Mouse (Mus musculus) testis, adult 2 months (tissue): ENCODE measurements around the gene Cdc37. TPM values are rescaled to one million over a fixed set of nuclear protein-coding genes. Genes with fewer than 3 reads are reported as not detected.

Experiments
- H3K27ac ChIP-seq: fragments of 200-500 bp; 2 replicates; pipeline ENCODE4 v1.5.1; 2012; ENCODE audit warnings: low read depth, low read length; ENCODE audit not compliant: control insufficient read depth, insufficient read depth
- H3K27me3 ChIP-seq: fragments of 200-500 bp; 2 replicates; pipeline ENCODE4 v1.6.1; 2012; ENCODE audit warnings: mild to moderate bottlenecking, low read length, moderate library complexity; ENCODE audit not compliant: control insufficient read depth, insufficient read depth
- H3K36me3 ChIP-seq: fragments of 200-500 bp; 2 replicates; pipeline ENCODE4 v1.6.1; 2012; ENCODE audit warnings: mild to moderate bottlenecking, low read length; ENCODE audit not compliant: control insufficient read depth, insufficient read depth
- H3K4me1 ChIP-seq: fragments of 200-500 bp; 2 replicates; pipeline ENCODE4 v1.6.1; 2012; ENCODE audit warnings: low read length; ENCODE audit not compliant: control insufficient read depth, insufficient read depth
- H3K4me3 ChIP-seq: fragments of 200-500 bp; 2 replicates; pipeline ENCODE4 v1.5.1; 2012; ENCODE audit warnings: low read depth, mild to moderate bottlenecking, low read length, moderate library complexity, mixed read lengths; ENCODE audit not compliant: control insufficient read depth
- CTCF ChIP-seq: fragments of 200-500 bp; IDR thresholded peaks from 2 replicates; pipeline ENCODE4 v1.5.1; 2012; ENCODE audit warnings: low read depth, mild to moderate bottlenecking, inconsistent platforms, low read length, moderate library complexity; ENCODE audit not compliant: control insufficient read depth, insufficient read depth, insufficient replicate concordance
- POLR2A ChIP-seq: fragments of 200-500 bp; IDR thresholded peaks from 2 replicates; pipeline ENCODE4 v1.6.1; 2012; ENCODE audit warnings: low read depth, mild to moderate bottlenecking, inconsistent platforms, low read length, moderate library complexity; ENCODE audit not compliant: control insufficient read depth
- polyA plus RNA-seq: library from polyadenylated mRNA; depleted of rRNA; stranded (reverse); fragments of >200 nt; gene quantifications from 2 replicates; pipeline ENCODE4 v1.2.3, GENCODE M21; 2012

Gene Cdc37
- polyA plus RNA-seq, 1 experiment: 38.1 TPM

DNA sequence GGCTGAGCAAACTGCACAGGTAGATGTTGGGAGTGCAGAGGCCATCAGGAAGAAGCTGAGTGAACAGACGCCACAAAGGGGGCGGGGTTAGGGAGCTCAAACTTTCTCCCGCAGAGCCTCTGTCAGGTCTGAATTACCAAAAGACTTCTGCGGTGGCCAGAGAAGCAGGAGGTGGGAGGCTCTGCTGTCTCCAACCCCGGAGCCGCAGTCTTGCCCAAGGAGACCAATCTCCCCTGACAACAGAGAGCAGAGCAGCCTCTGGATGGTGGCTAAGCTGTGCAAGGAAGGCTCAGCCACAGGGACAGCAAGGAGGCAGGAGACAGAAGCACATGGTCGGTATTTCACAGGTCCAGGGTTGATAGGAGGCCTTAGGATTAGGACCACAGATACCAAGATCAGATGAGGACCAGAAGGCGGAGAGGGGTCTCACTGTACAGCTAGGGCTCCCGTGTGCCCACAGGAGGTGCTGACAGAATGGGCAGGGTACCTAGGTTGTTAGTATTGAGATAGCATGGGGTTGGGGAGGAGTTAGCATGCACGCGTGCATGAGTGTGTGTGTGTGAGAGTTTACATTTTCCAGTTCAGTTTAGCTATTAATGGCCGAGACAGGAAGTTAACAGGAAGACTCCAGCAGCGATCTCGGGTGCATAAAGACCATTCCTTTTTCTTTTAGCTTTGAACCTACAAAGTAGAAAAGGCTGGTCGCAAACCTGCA is 49.2 kb downstream of the Cdc37 start:
- no peak for TF ChIP-seq CTCF
- no peak for TF ChIP-seq POLR2A
- Histone ChIP-seq H3K4me3 (no peak overlapping the region), H3K27ac (no peak overlapping the region), H3K36me3 (no peaks in the 10 kb centered on the region; the same call in 1 of the 2 replicates), H3K4me1 (no peaks in the 10 kb centered on the region), H3K27me3 (no peaks in the 10 kb centered on the region)

DNA sequence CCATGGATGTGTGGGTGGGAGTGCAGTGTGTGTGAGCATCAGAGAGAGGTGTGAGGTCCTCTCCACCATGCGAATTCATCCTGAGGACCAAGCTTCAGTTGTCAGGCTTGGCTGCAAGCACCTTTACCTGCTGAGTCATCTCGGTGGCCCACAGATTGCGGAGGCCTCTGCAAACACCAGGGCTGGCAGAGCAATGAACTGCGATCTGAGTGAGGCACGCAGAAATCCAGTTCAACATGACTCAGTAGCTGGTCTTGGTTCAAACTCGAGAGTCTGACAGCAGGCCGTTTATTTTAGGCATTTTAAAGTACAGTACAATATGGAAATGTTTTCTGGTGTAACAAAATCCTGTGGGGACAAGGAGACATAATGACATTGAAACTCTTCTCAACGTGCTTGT is 52.0 kb downstream of the Cdc37 start:
- no peak for TF ChIP-seq POLR2A

DNA sequence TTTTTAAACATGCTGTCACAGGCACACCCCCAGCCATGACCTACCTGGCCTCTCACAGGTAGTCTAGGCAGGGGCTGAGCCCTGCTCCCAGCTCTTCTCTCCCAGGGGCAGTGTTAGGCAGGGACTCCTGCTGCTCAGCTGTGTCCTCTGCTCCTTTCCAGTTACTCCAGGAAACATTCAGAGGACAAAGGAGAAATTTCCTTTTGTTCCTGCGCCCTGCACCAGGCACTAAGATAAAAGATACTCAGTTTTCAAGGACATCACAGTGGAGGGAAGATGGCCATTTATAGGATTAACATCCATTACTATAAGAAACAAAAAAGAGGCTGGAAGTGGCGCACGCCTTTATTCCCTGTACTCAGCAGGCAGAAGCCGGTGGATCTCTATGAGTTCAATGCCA is 53.8 kb downstream of the Cdc37 start:
- TF ChIP-seq POLR2A: no peak
- no peak for TF ChIP-seq CTCF
- H3K4me1 ChIP-seq: peaks cover 1% of the 10 kb centered on the region
- H3K27ac ChIP-seq: no peak overlapping the region
- no peaks in the 10 kb centered on the region for H3K36me3 ChIP-seq
- H3K4me3 ChIP-seq: no peak overlapping the region
- no peaks in the 10 kb centered on the region for H3K27me3 ChIP-seq

More for the DNA sequence above, 52.0 kb downstream of the Cdc37 start:
- Histone ChIP-seq H3K4me3 (no peak overlapping the region), H3K27me3 (no peaks in the 10 kb centered on the region), H3K27ac (no peak overlapping the region), H3K4me1 (no peaks in the 10 kb centered on the region), H3K36me3 (no peaks in the 10 kb centered on the region; the same call in 1 of the 2 replicates)

DNA sequence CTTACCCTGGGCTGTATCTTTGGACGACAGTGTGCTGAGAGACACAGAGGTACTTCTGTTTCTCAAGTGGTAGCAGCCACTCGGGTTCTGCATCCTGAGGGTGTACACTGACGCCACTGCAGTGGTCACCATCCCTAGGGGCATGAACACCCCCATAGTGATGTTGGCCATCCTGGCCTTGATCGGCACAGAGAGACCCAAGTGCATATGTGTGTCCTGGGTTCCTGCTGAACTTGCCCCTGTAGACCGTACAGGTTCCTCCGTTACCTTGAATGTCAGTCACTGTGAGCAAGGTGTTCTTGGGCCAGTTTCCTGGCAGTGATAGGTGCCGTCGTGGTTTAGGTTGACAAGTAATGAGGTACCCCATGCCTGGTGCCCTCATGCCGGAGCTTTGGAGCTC is 56.4 kb downstream of the Cdc37 start:
- H3K4me3 ChIP-seq: 0 out of 2 replicates have a peak overlapping the region, but pooled peaks have one; percentile 16
- no peaks in the 10 kb centered on the region; the same call in 1 of the 2 replicates for H3K36me3 ChIP-seq
- no peaks in the 10 kb centered on the region for H3K27me3 ChIP-seq
- peaks cover 9% of the 10 kb centered on the region for H3K4me1 ChIP-seq
- no peak overlapping the region for H3K27ac ChIP-seq
- no peak for TF ChIP-seq CTCF
- 0 out of 2 replicates have a peak, but pooled peaks have one; percentile 32 for TF ChIP-seq POLR2A

DNA sequence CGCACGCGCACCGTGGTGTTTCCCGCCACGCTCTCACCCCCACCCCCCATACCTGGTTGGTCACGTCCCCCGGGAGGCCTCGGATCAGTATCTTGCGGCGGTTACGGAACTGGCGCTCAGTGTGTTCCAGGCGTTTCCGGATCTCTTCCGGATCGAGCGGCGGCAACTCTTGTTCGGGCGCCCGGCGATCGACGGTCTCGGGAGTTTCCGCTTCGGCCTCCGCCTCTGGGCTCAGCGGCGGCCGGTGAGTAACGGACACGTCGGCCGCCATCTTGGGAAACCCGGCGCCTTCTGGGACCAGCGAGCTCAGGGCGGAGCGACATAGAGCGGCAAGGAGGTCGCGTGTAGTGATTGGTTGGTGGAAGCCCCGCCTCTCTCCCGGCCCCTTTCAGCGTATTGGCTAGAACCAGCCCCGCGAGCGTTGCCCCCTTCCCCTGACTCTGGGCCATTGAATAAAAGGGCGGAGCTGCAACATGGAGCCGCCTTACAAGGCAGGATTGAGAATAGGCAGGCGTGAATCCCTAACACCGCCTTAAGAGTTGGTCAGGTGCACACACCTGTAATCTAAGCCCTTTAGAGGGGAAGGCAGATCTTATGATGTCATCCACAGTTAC is 58.0 kb downstream of the Cdc37 start, which contains the start of the genes Gm38431 and Raver1:
Gene Gm38431 (minus strand): TSS at position 291 of the 614 bp plus-strand sequence.
Gene Raver1 (minus strand): TSS at position 302 of the 614 bp plus-strand sequence.
- H3K36me3 ChIP-seq: no peaks in the 10 kb centered on the region; the same call in 1 of the 2 replicates
- no peak for TF ChIP-seq CTCF
- TF ChIP-seq POLR2A: peak; percentile 91

DNA sequence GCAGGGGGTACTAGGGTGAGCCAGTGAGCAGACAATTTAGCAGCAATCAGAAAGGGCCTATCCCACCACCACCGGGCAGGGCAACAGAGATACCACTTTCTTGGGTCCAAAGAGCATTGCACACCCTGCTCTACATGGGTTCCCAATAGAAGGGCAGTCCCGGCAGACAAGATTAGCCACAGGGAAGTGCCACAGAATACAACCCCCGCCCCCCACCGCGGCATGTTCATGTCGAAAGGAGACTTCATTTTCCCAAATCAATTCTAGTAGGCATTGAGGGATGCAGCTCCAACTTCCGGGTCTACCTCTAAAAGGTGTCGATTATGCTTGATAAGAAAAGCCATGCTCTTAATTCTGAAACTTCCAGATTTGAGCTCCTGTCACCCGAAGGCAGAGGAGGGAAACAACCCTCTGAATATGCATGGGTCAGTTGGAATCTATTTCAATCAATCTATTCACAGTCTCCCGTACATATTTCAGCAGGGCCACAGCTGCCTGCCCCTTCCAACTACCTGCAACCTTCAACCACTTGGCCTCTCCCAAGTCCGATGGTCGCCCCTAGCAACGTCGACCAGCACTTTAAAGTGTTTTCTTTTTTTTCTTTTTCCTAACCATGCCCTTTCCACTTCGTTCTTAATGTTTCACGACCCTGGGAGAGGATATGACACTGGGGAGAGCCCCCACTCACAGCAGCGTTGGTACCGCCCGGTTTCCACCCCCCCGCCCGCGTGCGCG is 58.6 kb downstream of the Cdc37 start:
- Histone ChIP-seq H3K27ac (peak overlapping the region; percentile 79), H3K4me3 (peak overlapping the region; percentile 90), H3K4me1 (peaks cover 9% of the 10 kb centered on the region), H3K36me3 (peaks cover 4% of the 10 kb centered on the region), H3K27me3 (no peaks in the 10 kb centered on the region)
- TF ChIP-seq CTCF: no peak
- no peak for TF ChIP-seq POLR2A

More for the DNA sequence above, 58.0 kb downstream of the Cdc37 start, which contains the start of the genes Gm38431 and Raver1:
- peak within 1 kb of the TSS; percentile 90 for H3K4me3 ChIP-seq
- H3K27me3 ChIP-seq: no peaks in the 10 kb centered on the region
- peaks cover 9% of the 10 kb centered on the region for H3K4me1 ChIP-seq
- peak within 1 kb of the TSS; percentile 93 for H3K27ac ChIP-seq

DNA sequence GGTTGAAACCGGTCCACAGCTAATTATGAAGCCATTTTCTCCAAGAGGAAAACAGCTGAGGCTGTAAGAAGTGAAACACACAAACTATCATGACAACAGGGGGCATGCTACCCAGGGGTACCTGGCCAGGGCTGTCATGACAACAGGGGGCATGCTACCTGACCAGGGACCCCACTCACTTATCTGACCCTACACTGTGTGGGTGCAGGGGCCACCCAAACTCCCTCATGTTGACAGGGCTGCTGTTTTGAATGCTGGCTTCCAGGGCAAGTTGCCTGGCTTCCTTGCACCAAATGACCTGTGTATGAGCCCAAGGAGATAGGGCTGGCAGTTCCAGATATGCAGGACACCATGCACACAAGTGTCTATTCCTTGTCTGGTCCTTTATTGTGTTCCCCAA is 59.2 kb downstream of the Cdc37 start:
- peaks cover 6% of the 10 kb centered on the region for H3K36me3 ChIP-seq
- H3K27ac ChIP-seq: no peak overlapping the region

More for the DNA sequence above, 59.2 kb downstream of the Cdc37 start:
- peaks cover 9% of the 10 kb centered on the region for H3K4me1 ChIP-seq
- H3K4me3 ChIP-seq: peak overlapping the region; percentile 90
- no peak for TF ChIP-seq CTCF
- no peak for TF ChIP-seq POLR2A
- no peaks in the 10 kb centered on the region for H3K27me3 ChIP-seq
